Mouse (Mus musculus): Measurements from ENCODE around the gene Clec2i. TPM values are rescaled to one million over a fixed set of nuclear protein-coding genes. Genes with fewer than 3 reads are reported as not detected.

The Clec2i gene
- 98.3 TPM for polyA plus RNA-seq (2017; shearing (Covaris generic))

DNA sequence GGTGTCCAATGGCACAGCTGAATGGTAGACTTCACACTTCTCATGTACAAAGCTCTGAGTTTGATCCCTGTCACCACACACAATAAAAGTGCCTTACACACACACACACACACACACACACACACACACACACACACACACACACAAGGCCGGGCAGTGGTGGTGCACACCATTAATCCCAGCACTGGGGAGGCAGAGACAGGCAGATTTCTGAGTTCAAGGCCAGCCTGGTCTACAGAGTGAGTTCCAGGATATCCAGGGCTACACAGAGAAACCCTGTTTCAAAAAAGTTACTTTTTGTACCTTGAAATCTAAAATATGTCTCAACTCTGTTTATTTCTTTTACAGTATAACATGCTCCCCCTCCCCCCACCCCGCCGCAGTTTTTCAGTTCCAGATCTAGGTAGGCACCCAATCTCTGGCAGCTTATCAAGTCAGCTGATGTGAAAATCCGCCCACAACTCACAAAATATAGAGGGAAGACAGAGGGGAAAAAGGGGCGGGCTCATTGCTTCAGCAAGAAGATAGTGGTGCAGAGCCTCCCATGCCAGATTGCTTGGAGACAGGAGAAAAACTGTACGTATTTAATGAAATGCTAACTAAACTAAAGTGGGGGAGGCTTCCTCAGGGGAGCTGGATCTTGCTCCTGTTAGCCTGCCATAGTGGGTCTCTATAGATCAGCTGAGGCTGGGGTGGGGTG is at the start of gene Clec2i:
Gene Clec2i (plus strand): TSS at position 498 of the 700 bp plus-strand sequence.

DNA sequence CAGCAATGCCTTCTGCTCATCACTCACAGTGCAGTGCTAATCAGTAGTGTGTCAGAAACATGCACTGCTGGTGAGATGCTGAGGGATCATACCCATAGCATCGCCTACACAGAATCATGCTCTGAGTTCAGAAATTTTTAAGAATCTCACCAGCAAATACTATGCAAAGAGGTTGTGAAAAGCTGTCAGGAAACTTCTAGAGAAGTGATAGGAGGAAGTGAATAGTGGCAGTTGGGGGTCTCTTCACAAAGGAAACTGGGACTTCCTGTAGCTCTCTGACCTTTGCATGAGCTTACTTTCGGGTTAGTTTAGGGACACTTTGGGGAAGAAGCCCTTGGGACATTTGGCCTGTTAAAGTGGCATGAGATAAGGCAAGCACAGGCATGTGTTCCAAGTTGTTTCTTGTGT is 3.6 kb downstream of the Clec2i start, which contains the start of gene BC035044:
Gene BC035044 (minus strand): TSS at position 179 of the 408 bp plus-strand sequence.

GRCm38 (mm10) chr6:128934081-128934480 is 46.7 kb downstream of the Clec2i start, which contains the start of gene Clec2g:
Clec2g (plus strand) TSS chr6:128934381.

Other genes with a start within 250 kb of the Clec2i start
- not detected for gene Clec2h, start 225.2 kb upstream of the Clec2i start, polyA plus RNA-seq (2017; shearing (Covaris generic))
- not detected for gene Klrb1, start 164.5 kb upstream of the Clec2i start, polyA plus RNA-seq (2017; shearing (Covaris generic))
- 23.2 TPM for gene Klrb1c, start 98.4 kb upstream of the Clec2i start, polyA plus RNA-seq (2017; shearing (Covaris generic))
- not detected for gene Gm44511, start 61.3 kb upstream of the Clec2i start, polyA plus RNA-seq (2017; shearing (Covaris generic))
- gene Klrb1b, start 61.3 kb upstream of the Clec2i start, polyA plus RNA-seq (2017; shearing (Covaris generic)) = 4.1 TPM
- 3.1 TPM for gene BC035044, start 3.5 kb downstream of the Clec2i start, polyA plus RNA-seq (2017; shearing (Covaris generic))
- gene Clec2g, start 46.8 kb downstream of the Clec2i start, polyA plus RNA-seq (2017; shearing (Covaris generic)) = 0.43 TPM
- gene Klrb1f, start 158.3 kb downstream of the Clec2i start, polyA plus RNA-seq (2017; shearing (Covaris generic)) = 16.8 TPM
- 0.18 TPM for gene Clec2e, start 213.3 kb downstream of the Clec2i start, polyA plus RNA-seq (2017; shearing (Covaris generic))